Mouse (Mus musculus) heart, adult 2 months (tissue): ENCODE results near the gene Alox12b.

Experiments
- CTCF ChIP-seq: fragments of 200-600 bp; IDR thresholded peaks from 2 replicates; pipeline ENCODE4 v1.8.1; 2022; ENCODE audit warnings: antibody characterized with exemption, mild to moderate bottlenecking, moderate library complexity
- EP300 ChIP-seq: fragments of 200-500 bp; IDR thresholded peaks from 2 replicates; pipeline ENCODE4 v1.6.1; 2011; ENCODE audit warnings: low read depth, low read length, control low read depth; ENCODE audit not compliant: insufficient read depth

DNA sequence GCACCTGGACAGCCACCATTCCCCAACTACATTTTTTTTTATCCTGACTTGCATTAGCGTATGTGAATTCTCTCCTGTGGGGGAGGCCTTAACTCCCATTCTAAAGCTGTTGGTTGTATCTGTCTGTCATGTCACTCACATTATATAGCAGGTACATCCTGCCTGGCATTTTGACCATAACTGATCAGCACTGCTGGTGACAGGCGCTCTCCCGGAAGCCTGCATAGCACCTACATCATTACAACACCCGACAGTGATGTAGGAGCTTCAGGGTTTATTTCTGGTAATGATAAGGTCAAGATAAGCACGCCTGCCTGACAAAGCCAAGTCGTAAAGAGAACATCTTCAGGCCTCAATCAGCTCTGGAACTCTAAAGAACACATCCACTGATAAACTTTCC lies 43.4 kb downstream of the Alox12b start:
- TF ChIP-seq CTCF (no peak), EP300 (no peak)
